Mouse (Mus musculus) spleen, postnatal 10 days (tissue): ENCODE measurements at regions not wholly inside any gene's neighbourhood (a gene's known extent, or its start where the extent isn't known, plus 50 kb on each side); places are given as distances from the start of the nearest gene placed in this dataset.

Experiments used
- DNase-seq, 2 experiments: peaks; one replicate each; pipeline ENCODE4 v3.0.0; 2021 to 2022; ENCODE audit warnings: low spot score in 2 of 2

GRCm38 (mm10) chr10:37322809-37323208, 184.1 kb upstream of the Marcks start:
- DNase-seq = no peak

GRCm38 (mm10) chr10:37322310-37322709, 183.6 kb upstream of the Marcks start:
- no peak for DNase-seq

GRCm38 (mm10) chr10:37321171-37321570, 182.5 kb upstream of the Marcks start:
- peak in 1 of 2 experiments; percentile 41 for DNase-seq

GRCm38 (mm10) chr10:37319746-37320430, 181.2 kb upstream of the Marcks start:
- DNase-seq = no peak

GRCm38 (mm10) chr10:37316701-37317100, 178.0 kb upstream of the Marcks start:
- DNase-seq = no peak

GRCm38 (mm10) chr10:37315804-37316203, 177.1 kb upstream of the Marcks start:
- DNase-seq = no peak

- no peak for DNase-seq
Observed at GRCm38 (mm10) chr10:37314746-37315430, 176.2 kb upstream of the Marcks start.

- no peak for DNase-seq
Observed at GRCm38 (mm10) chr10:37313461-37313860, 174.7 kb upstream of the Marcks start.

GRCm38 (mm10) chr10:37310266-37310945, 171.7 kb upstream of the Marcks start:
- DNase-seq = no peak

- DNase-seq = no peak
Observed at GRCm38 (mm10) chr10:37304656-37305055, 165.9 kb upstream of the Marcks start.

- no peak for DNase-seq
Observed at GRCm38 (mm10) chr10:37300181-37300889, 161.6 kb upstream of the Marcks start.

GRCm38 (mm10) chr10:37298689-37299421, 160.1 kb upstream of the Marcks start:
- DNase-seq = no peak

- DNase-seq = no peak
Observed at GRCm38 (mm10) chr10:37294231-37294630, 155.5 kb upstream of the Marcks start.

GRCm38 (mm10) chr10:37293292-37293691, 154.6 kb upstream of the Marcks start:
- no peak for DNase-seq

- DNase-seq = no peak
Observed at GRCm38 (mm10) chr10:37291639-37292495, 153.1 kb upstream of the Marcks start.

GRCm38 (mm10) chr10:37289964-37290704, 151.4 kb upstream of the Marcks start:
- DNase-seq = no peak

- no peak for DNase-seq
Observed at GRCm38 (mm10) chr10:37286305-37286704, 147.6 kb upstream of the Marcks start.

GRCm38 (mm10) chr10:37282951-37283350, 144.2 kb upstream of the Marcks start:
- no peak for DNase-seq

GRCm38 (mm10) chr10:37280823-37281222, 142.1 kb upstream of the Marcks start:
- no peak for DNase-seq
